Mouse (Mus musculus): Measurements from ENCODE around the gene Ankrd34c. TPM values are rescaled to one million over a fixed set of nuclear protein-coding genes. Genes with fewer than 3 reads are reported as not detected.

The Ankrd34c gene
- not detected for polyA plus RNA-seq (2014; fragmentation: Illumina TruSeq; extraction: RNeasy Lipid Tissue Mini Kit (QIAGEN cat#74804); ENCODE audit: low read depth, low replicate concordance)

GRCm38 (mm10) chr9:89738295-89738694 is at the start of gene Ankrd34c:
Ankrd34c (minus strand) TSS chr9:89738475.

GRCm38 (mm10) chr9:89704265-89705196 is 33.7 kb downstream of the Ankrd34c start, which contains the start of gene Tmed3:
Tmed3 (minus strand) TSS chr9:89705068.

Other genes starting within 250 kb of the Ankrd34c start
- 1.1 TPM for gene Minar1, start 115.3 kb downstream of the Ankrd34c start, polyA plus RNA-seq (2014; fragmentation: Illumina TruSeq; extraction: RNeasy Lipid Tissue Mini Kit (QIAGEN cat#74804); ENCODE audit: low read depth, low replicate concordance)
- 21.8 TPM for gene Tmed3, start 33.4 kb downstream of the Ankrd34c start, polyA plus RNA-seq (2014; fragmentation: Illumina TruSeq; extraction: RNeasy Lipid Tissue Mini Kit (QIAGEN cat#74804); ENCODE audit: low read depth, low replicate concordance)
- not detected for gene Rasgrf1, start 171.4 kb upstream of the Ankrd34c start, polyA plus RNA-seq (2014; fragmentation: Illumina TruSeq; extraction: RNeasy Lipid Tissue Mini Kit (QIAGEN cat#74804); ENCODE audit: low read depth, low replicate concordance)

All from sigmoid colon, adult 10 weeks (tissue).